Mouse (Mus musculus) limb, embryonic 12.5 days (tissue): ENCODE measurements around the gene Proser3. TPM values are rescaled to one million over a fixed set of nuclear protein-coding genes. Genes with fewer than 3 reads are reported as not detected.

Experiments
- ATAC-seq: fragments of 200-750 bp; cut with Nextera tagmentation; 2 replicates; pipeline ENCODE4 v1.8.0; 2017; ENCODE audit warnings: low read depth, moderate TSS enrichment; ENCODE audit not compliant: insufficient number of reproducible peaks, insufficient read depth, low FRiP score, low TSS enrichment
- H3K27ac ChIP-seq: fragments of 300-500 bp; sonication (generic); 2 replicates; pipeline ENCODE4 v1.5.1; 2016; ENCODE audit warnings: mild to moderate bottlenecking, moderate library complexity
- H3K27me3 ChIP-seq: fragments of 300-500 bp; sonication (generic); 2 replicates; pipeline ENCODE4 v1.6.1; 2016; ENCODE audit warnings: mild to moderate bottlenecking, moderate library complexity
- H3K36me3 ChIP-seq: fragments of 300-500 bp; sonication (generic); 2 replicates; pipeline ENCODE4 v1.6.1; 2016; ENCODE audit warnings: mild to moderate bottlenecking, moderate library complexity
- H3K4me1 ChIP-seq: fragments of 300-500 bp; sonication (generic); replicated peaks from 2 replicates; pipeline ENCODE4 v1.6.1; 2016
- H3K4me2 ChIP-seq: fragments of 300-500 bp; sonication (generic); 2 replicates; pipeline ENCODE4 v1.6.1; 2016; ENCODE audit warnings: mild to moderate bottlenecking, moderate library complexity
- H3K4me3 ChIP-seq: fragments of 300-500 bp; sonication (generic); replicated peaks from 2 replicates; pipeline ENCODE4 v1.5.1; 2016; ENCODE audit warnings: mild to moderate bottlenecking
- H3K9ac ChIP-seq: fragments of 300-500 bp; sonication (generic); replicated peaks from 2 replicates; pipeline ENCODE4 v1.6.1; 2016; ENCODE audit warnings: mild to moderate bottlenecking, moderate library complexity
- H3K9me3 ChIP-seq: fragments of 300-500 bp; sonication (generic); 2 replicates; pipeline ENCODE4 v1.6.1; 2016; ENCODE audit warnings: mild to moderate bottlenecking, moderate library complexity
- WGBS: fragments of 180-500 bp; shearing (Covaris S2); methylation state at CpG from one replicate; pipeline ENCODE4 v1.1.7; 2016; 5-methylcytosine and 5-hydroxymethylcytosine counted together
- polyA plus RNA-seq: library from polyadenylated mRNA; unstranded; fragments of >200 nt; fragmentation: Nextera tagmentation; extraction: Ambion mirVana; gene quantifications from 2 replicates; pipeline ENCODE4 v1.2.1, GENCODE M21; 2016

Proser3 gene
- polyA plus RNA-seq, 1 experiment from 2014 or later, result 15.3 TPM

DNA sequence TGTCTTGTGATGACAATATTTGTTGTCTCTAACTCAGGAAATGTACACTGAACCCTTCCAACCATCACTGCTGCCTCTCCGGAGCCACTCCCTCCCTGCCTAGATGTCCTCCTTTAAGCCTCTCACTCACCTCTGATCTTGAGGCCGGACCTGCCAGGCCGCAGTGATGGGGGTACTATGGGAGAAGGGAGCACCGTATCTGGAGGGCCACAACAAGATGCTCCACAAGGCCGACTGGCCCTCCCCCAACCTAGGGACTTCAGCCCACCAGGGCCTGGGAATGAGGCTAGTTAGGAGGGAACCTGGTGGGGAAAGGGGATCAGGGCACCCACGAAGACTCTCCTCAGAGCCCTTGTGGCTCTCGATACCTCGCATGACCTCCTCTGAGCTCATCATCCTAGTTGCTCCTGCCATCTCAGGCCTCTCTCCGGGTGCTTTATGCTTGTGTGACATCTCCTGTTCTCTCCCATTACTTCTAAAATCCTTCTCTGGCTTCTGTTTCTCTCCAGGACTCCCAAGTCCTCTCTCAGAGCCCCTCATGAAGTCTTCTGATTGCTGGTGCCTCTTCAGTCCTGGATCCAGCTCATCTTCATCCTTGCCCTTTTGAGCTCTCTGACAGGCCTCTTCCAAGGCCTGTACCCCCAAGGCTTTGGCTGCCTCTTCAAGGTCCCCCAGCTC, 39.0 kb upstream of the Proser3 start:
- no peak overlapping the region for H3K4me3 ChIP-seq
- peaks cover 20% of the 10 kb centered on the region for H3K4me1 ChIP-seq
- no peak overlapping the region; the same call in 1 of the 2 replicates for H3K9ac ChIP-seq
- no peaks in the 10 kb centered on the region for H3K9me3 ChIP-seq
- H3K27ac ChIP-seq, result no peak overlapping the region
- peaks cover 5% of the 10 kb centered on the region for H3K27me3 ChIP-seq
- H3K36me3 ChIP-seq, result peaks cover 8% of the 10 kb centered on the region
- 86% methylated on average over 9 of the region's 9 CpGs for WGBS
- no peak overlapping the region for H3K4me2 ChIP-seq
- ATAC-seq, result no peak

DNA sequence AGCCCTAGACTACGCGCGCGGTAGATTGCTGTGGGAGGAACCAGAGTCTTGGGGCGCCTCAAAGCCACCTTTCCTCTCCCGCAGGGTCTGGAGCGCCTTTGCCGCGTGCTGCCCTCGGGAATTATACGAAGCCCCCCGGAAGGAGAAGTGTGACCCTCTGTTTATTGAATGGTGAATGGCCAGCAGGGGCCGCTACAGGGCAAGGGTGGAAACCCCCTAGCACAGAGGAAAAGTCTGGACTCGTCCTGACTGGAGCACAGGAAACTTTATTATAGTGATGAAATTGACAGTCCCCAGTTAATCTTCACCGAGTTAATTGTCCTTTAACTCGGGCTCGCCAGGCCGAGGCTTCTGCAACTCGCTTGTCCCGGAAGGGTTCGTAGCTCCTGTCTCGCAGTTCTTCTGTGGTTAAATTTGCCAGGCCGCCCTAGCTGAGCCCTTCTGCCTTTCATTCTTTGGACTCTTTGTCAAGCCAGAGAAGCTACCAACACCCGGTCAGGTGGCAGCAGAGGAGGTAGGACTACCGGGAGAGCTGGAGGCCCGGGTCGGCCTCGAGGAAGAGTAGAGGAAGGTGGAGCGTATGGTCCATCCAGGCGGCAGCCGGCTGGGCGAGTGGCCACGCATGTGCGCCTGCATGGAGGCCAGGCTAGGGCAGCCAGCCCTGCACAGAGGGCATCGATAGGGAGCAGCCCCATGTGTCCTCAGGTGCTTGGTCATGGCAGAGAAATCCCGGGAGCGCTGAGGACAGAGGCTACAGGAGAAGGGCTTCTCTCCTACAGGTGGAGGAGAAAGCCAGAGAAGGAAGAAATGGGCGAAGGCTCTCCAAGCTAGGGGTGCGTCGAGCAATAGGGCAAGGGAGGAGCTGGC, 37.6 kb upstream of the Proser3 start:
- Histone ChIP-seq H3K27me3 (no peaks in the 10 kb centered on the region), H3K9ac (peak overlapping the region; percentile 51), H3K36me3 (peaks cover 22% of the 10 kb centered on the region), H3K4me2 (peak overlapping the region; percentile 94), H3K4me3 (peak overlapping the region; percentile 99), H3K27ac (peak overlapping the region; percentile 92), H3K4me1 (peaks cover 20% of the 10 kb centered on the region), H3K9me3 (no peaks in the 10 kb centered on the region)
- WGBS, result 28% methylated on average over 40 of the region's 40 CpGs
- ATAC-seq, result peak; percentile 64

DNA sequence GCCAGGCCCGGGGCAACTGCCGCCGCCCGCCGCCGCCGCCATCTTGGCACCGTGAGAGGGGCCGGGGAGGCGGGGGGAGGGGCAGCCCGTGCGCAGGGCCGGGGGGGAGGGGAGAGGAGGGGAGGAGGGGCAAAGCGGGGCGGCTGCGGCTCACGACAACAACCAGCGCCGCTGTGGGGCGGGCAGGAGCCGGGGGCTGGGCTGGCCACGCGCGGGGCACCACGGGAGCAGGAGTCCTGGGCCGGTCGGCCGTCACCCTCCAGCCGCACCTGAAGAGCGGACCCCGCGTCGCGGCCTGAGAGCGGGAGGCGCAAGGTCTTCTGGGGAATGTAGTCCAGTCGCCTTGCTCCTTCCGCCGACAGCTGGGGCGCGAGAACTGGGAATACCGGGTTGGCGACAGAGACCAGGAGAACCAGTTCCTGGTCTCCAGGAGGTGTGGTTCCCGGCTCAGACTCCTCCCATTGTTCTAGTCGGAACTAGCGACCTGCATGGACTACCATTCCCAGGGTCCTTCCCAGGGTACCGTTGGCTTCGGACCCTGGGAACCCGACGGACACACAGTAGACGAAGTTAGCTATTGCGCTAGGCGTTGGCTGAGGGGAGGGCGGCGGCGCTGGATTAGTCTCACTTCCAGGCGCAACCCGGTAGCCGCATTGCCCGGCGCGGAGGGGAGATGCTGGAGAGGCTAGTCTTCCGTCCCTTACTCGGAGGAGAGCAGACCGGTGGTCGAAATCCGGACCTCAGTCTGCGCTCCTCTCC, 36.8 kb upstream of the Proser3 start, which contains the start of gene Kmt2b:
Gene Kmt2b (minus strand): TSS at position 51 of the 759 bp plus-strand sequence.
- Histone ChIP-seq H3K27ac (peak within 1 kb of the TSS; percentile 92), H3K4me1 (peaks cover 20% of the 10 kb centered on the region), H3K36me3 (peaks cover 30% of the 10 kb centered on the region), H3K9me3 (no peaks in the 10 kb centered on the region), H3K27me3 (no peaks in the 10 kb centered on the region), H3K4me2 (peak within 1 kb of the TSS; percentile 94), H3K9ac (peak within 1 kb of the TSS; percentile 98), H3K4me3 (peak within 1 kb of the TSS; percentile 99)
- peak; percentile 96 for ATAC-seq
- WGBS, result under 1% methylated on average over 56 of the region's 68 CpGs

- Histone ChIP-seq H3K27ac (peak overlapping the region; percentile 92), H3K4me1 (peaks cover 20% of the 10 kb centered on the region), H3K4me3 (peak overlapping the region; percentile 99), H3K4me2 (peak overlapping the region; percentile 94), H3K9ac (peak overlapping the region; percentile 98), H3K9me3 (no peaks in the 10 kb centered on the region), H3K27me3 (no peaks in the 10 kb centered on the region), H3K36me3 (peaks cover 38% of the 10 kb centered on the region)
- ATAC-seq, result peak; percentile 20
- under 1% methylated on average over 56 of the region's 67 CpGs for WGBS
These were observed 36.0 kb upstream of the Proser3 start for GRCm38 (mm10) chr7:30587842-30588667.

DNA sequence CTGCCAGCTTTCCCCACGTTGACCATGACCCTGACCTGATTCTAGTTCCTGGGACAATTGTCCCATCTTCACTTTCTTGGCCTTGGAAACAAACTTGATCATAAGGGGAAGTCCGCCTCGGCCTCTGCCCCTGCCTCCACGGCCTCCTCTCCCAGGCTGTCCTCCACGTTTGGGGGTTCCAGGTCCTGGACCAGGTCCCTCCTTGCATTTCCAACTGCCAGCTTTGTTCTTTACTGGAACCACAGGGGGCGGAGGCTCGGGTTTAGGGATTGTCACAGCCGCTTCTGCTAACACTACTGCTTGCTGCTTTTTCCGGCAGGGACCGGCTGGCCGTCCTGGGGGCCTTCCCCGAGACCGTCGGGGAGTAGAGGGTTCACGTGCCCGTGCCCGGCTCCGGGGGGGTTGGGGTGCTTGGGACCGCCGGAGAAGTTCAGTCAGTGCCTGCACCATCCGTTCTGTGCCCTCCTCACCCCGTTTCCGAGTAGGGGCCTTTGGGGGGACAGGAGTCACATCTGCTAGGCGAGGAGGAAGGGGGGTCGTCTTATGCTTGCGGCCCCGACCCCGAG, 34.4 kb upstream of the Proser3 start:
- H3K27me3 ChIP-seq, result no peaks in the 10 kb centered on the region
- no peaks in the 10 kb centered on the region for H3K9me3 ChIP-seq
- H3K4me1 ChIP-seq, result peaks cover 20% of the 10 kb centered on the region
- H3K9ac ChIP-seq, result peak overlapping the region; percentile 98; the same call in 1 of the 2 replicates
- no peak overlapping the region for H3K27ac ChIP-seq
- no peak for ATAC-seq
- 90% methylated on average over 28 of the region's 28 CpGs for WGBS
- H3K4me2 ChIP-seq, result peak overlapping the region; percentile 94
- peaks cover 53% of the 10 kb centered on the region for H3K36me3 ChIP-seq
- no peak overlapping the region for H3K4me3 ChIP-seq

DNA sequence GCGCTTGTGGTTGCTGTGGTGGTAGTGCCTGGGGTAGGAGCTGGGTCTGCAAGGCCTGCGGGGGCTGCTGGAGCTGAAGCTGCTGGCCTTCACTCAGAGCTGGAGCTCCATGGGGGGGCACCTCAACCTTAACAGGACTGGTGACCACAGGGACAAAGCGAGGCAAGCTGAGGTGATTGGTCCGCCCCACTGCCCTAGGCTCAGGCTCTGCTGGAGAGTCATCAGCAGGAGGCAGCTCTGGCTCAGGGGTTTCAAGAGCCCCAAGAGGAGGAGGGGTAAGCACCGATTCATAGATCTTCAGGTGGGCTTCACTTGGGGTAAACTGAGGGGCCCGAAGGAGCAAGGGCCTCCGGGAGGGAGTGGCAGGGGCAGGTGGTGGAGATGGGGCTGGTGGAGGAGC, 33.1 kb upstream of the Proser3 start:
- no peak overlapping the region for H3K4me2 ChIP-seq
- H3K36me3 ChIP-seq, result peaks cover 67% of the 10 kb centered on the region
- H3K4me3 ChIP-seq, result no peak overlapping the region
- H3K27ac ChIP-seq, result no peak overlapping the region
- over 99% methylated on average over 7 of the region's 7 CpGs for WGBS
- H3K9me3 ChIP-seq, result no peaks in the 10 kb centered on the region
- peaks cover 20% of the 10 kb centered on the region for H3K4me1 ChIP-seq
- no peak overlapping the region for H3K9ac ChIP-seq
- ATAC-seq, result no peak
- no peaks in the 10 kb centered on the region for H3K27me3 ChIP-seq

GRCm38 (mm10) chr7:30584339-30584738, 32.2 kb upstream of the Proser3 start:
- H3K4me2 ChIP-seq, result no peak overlapping the region
- H3K4me1 ChIP-seq, result peaks cover 14% of the 10 kb centered on the region
- H3K9ac ChIP-seq, result no peak overlapping the region
- no peaks in the 10 kb centered on the region for H3K27me3 ChIP-seq
- 94% methylated on average over 10 of the region's 10 CpGs for WGBS
- ATAC-seq, result no peak
- H3K4me3 ChIP-seq, result no peak overlapping the region
- peaks cover 75% of the 10 kb centered on the region for H3K36me3 ChIP-seq
- no peak overlapping the region for H3K27ac ChIP-seq
- H3K9me3 ChIP-seq, result no peaks in the 10 kb centered on the region

DNA sequence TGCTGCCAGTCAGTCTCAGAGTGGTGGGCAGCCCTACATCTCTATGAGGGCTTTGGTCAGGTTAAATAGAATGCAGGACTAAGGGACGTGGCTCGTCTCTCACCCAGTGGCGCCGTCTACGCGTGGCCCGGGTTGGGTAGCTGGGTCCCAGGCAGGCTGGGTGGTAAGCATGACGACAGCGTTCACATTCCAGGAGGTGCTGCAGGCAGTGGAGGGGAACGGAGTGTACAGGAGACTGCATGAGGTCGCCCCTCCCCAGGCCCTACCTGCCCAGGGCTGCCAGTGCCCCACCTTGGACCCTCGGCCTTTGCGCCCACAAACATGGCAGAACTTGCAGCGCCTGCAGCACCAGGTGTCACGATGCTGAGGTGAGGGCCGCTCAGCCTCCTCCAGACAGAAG, 29.4 kb upstream of the Proser3 start:
- Histone ChIP-seq H3K9ac (no peak overlapping the region), H3K4me2 (no peak overlapping the region), H3K27ac (no peak overlapping the region), H3K27me3 (no peaks in the 10 kb centered on the region), H3K9me3 (no peaks in the 10 kb centered on the region), H3K36me3 (peaks cover 100% of the 10 kb centered on the region), H3K4me3 (no peak overlapping the region), H3K4me1 (peaks cover 2% of the 10 kb centered on the region; the same call in 1 of the 2 replicates)
- no peak for ATAC-seq
- 98% methylated on average over 16 of the region's 16 CpGs for WGBS

GRCm38 (mm10) chr7:30579950-30580349, 27.9 kb upstream of the Proser3 start:
- H3K9me3 ChIP-seq, result no peaks in the 10 kb centered on the region
- 91% methylated on average over 8 of the region's 8 CpGs for WGBS
- peaks cover 100% of the 10 kb centered on the region for H3K36me3 ChIP-seq
- no peak overlapping the region for H3K9ac ChIP-seq
- H3K4me3 ChIP-seq, result no peak overlapping the region
- no peaks in the 10 kb centered on the region for H3K27me3 ChIP-seq
- no peak for ATAC-seq
- H3K4me1 ChIP-seq, result no peaks in the 10 kb centered on the region
- H3K4me2 ChIP-seq, result no peak overlapping the region
- no peak overlapping the region for H3K27ac ChIP-seq

GRCm38 (mm10) chr7:30572969-30573368, 20.9 kb upstream of the Proser3 start:
- Histone ChIP-seq H3K27me3 (no peaks in the 10 kb centered on the region), H3K4me1 (no peaks in the 10 kb centered on the region), H3K9me3 (no peaks in the 10 kb centered on the region), H3K4me2 (no peak overlapping the region), H3K9ac (no peak overlapping the region), H3K36me3 (peaks cover 100% of the 10 kb centered on the region), H3K27ac (no peak overlapping the region), H3K4me3 (no peak overlapping the region)
- 78% methylated on average over 2 of the region's 2 CpGs for WGBS
- no peak for ATAC-seq
